Mouse (Mus musculus) kidney, adult 2 months (tissue): ENCODE data around the gene Cd320.
A peak's percentile ranks its signal among the peaks of the same experiment; 100 is the strongest.

Experiments used
- CTCF ChIP-seq: fragments of 200-500 bp; conservative IDR thresholded peaks from 2 replicates; pipeline ENCODE4 v1.5.1; 2011; ENCODE audit warnings: low read depth, mild to moderate bottlenecking, control low read depth, low read length, moderate library complexity, mixed read lengths; ENCODE audit not compliant: insufficient read depth, insufficient read length
- POLR2A ChIP-seq: fragments of 200-500 bp; IDR thresholded peaks from one replicate; pipeline ENCODE4 v1.6.1; 2011; ENCODE audit warnings: low read depth, low read length, control low read depth

- TF ChIP-seq POLR2A (no peak), CTCF (0 out of 2 replicates have a peak, but pooled peaks have one; percentile 7)
These were observed 14.0 kb upstream of the Cd320 start for GRCm38 (mm10) chr17:33828892-33829291.
